Mouse (Mus musculus) C2C12 (cell line): ENCODE results near the gene Gstp2.

Experiments used
- CEBPB ChIP-seq: IDR thresholded peaks from one replicate; pipeline ENCODE4 v1.6.1; 2011; ENCODE audit warnings: low read depth, mild to moderate bottlenecking, control low read depth, moderate library complexity
- CTCF ChIP-seq: IDR thresholded peaks from one replicate; pipeline ENCODE4 v1.5.1; 2011; ENCODE audit not compliant: control insufficient read depth, insufficient read depth, insufficient read length
- MYOG ChIP-seq: IDR thresholded peaks from one replicate; pipeline ENCODE4 v1.6.1; 2011; ENCODE audit not compliant: control insufficient read depth, insufficient read length; ENCODE audit errors: extremely low read depth

GRCm38 (mm10) chr19:4012432-4013022 is 33.3 kb downstream of the Gstp2 start, which contains the start of gene Ndufv1:
- TF ChIP-seq CTCF (peak; percentile 70), MYOG (no peak), CEBPB (no peak)
